Mouse (Mus musculus): ENCODE results near the gene Nrd1.

DNA sequence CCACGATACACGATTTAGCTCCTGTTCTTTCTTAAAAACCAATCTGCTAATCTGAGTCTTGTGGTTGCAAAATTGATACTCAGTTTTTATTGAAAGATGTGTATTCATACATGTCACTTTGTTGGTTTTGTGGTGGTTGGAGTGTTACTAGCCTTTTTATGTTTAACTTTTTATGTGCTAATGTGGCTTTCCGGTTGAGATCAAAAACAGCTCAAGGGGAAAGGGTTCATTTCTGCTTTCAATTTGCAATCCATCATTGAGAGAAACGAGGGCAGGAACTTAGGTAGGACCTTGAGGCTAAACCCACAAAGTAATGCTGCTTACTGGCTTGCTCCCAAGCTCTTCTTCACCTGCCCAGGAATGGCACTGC, 13.0 kb upstream of the Nrd1 start:
- TF ChIP-seq CTCF (IDR thresholded peaks at IDR 0.05; ENCODE audit: control insufficient read depth, insufficient read depth, low read length), result no peak
- no peak for TF ChIP-seq POLR2A (IDR thresholded peaks at IDR 0.05; ENCODE audit: borderline replicate concordance, control insufficient read depth, low read depth, low read length)
